Mouse (Mus musculus): Measurements from ENCODE around the gene Hsd17b11. TPM values are rescaled to one million over a fixed set of nuclear protein-coding genes. Genes with fewer than 3 reads are reported as not detected.
"Not testable (repeated sequence)": the region's sequence is repeated elsewhere in the genome, so short reads cannot be mapped to it uniquely, and the experiment has no call there.

The Hsd17b11 gene
- total RNA-seq, 4 experiments from 2014 or later = 77.7 to 87.8 (median 80.6) TPM

DNA sequence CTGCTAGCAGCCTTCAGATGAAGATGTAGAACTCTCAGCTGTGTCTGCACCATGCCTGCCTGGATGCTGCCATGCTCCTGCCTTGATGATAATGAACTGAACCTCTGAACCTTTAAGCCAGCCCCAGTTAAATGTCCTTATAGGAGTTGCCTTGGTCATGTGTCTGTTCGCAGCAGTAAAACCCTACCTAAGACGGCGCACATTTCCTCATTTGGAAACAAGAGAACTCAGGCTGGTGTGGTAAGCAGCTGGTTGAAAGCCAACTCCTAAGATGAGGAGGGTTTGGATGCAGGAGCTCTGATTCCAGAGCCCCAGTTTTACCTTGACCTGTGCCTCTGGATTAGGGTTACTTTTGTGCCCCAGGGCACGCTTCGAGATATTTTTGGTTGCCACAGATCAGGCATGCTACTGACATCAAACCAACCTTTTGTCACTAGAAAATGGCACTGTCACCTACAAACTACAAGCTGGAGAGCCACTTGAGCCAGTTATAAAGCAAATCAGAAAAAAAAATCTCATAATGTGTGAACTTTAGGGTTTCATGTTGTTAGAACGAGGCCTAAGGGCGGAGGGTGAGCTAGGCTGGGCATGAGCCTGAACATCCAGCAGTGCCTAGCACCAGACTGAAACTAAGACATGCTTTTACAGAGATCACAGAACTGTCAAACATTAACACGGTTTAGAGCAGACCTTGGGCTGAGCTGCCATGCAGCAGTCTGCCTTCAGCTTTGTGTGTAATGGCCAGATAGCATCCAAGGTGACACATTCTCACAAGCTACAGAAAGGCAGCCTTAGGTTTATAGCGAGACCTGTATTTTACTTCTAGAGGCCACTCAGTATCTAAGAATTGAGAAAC lies 40.8 kb downstream of the Hsd17b11 start:
- no peak for DNase-seq

DNA sequence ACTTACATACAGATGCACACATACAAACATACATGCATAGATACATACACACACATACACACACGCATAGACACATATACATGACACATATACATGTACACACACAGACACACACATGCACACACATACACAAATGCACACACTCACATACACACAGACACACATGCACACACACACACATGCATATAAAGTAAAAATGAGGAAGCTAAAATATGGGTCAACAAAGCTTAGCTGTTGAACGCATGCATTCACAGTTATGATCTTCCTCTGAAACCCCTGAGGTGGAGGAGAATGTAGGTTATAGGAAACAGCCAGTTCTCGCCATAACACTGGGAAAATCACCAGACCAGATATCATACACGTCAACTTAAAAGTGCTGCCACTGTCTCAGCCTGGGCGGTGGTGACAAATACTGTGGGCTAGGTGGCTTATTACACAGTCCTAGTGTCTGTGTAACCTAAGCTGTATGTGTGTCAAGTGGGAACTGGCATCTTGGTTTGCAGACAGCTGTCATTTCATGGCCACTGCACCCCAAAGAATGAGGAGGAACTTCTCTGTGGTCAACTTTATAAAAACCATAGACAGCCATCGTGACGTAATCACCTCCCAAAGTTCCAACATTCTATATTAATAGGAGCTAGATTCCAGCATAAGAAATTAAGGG lies 43.7 kb downstream of the Hsd17b11 start:
- no peak for DNase-seq

DNA sequence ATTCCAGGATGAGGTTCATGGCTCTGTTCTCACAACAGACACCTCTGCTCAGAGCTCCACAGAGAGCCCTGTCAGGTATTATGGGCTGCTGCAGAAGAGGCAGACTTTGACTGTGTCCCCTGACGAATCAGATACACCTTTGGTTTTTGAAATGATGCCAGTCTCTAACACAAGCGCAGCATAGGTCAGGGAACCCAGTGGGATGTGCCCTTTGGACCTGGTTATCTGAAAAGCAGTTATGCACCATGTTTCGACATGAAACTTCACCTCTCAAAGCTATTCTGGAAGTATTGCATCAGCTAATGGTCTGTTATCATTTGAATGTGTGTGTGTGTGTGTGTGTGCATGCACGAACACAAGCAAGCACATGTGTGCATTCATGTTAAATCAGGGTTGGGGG lies 44.4 kb downstream of the Hsd17b11 start, which contains the start of gene Hsd17b13:
Gene Hsd17b13, minus strand, starts transcription at position 114 of the 400 bp plus-strand sequence.
- no peak for DNase-seq

DNA sequence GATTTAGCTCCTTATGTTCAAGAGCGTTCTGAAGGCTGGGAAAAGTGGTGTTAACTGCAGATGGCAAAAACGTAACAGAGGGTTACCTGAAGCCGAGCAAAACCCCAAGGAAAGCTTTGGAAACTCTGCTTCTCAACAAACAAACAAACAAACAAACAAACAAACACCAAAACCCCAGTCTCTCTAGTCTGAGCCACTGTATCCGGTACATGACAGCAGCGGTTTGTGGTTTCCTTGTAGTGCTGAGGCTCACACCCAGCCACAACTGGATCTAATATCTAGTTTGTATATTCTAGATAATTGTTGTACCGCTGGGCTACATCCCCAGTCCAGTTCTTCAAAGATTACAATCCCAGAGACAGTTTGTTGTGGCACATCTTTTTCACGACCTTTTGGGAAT lies 46.0 kb downstream of the Hsd17b11 start:
- DNase-seq = no peak

DNA sequence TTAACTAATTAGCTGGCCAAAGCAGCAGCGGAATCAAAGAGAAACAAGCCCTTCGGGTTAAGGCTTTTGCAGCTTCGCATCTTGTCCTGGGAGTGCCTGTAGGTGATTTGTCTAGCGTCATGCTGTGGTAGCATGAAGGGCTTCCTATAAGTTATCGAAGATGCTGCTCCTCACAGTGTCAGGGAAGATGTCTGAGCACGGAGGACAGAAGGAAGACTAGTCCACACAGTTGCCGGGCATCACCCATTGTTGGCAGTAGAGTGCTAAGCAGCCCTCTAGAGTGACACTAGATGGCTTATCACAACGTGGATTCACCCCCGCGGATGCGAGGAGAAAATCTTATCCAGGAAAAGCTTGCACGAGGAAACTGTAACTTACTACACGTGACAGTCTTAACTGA lies 48.9 kb downstream of the Hsd17b11 start:
- no peak for DNase-seq

DNA sequence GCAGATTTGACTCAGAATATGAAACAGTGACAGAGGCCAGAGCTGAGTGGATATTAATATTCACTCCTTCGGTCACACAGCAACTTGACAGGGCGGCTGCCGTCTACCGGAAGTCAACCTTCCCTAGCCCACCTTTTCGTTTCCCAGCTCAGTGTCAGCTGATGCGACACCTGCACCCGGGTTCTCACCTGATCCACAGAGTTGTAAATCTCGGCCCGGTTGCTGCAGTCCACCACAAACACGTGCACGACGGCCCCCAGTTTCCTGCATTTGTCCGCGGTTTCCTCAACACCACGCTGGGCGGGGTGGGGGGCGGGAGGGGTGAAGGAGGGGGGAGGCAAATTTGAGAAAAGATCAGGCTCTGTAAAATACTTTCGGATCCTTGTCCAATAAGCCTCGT lies 49.3 kb downstream of the Hsd17b11 start:
- DNase-seq = no peak

DNA sequence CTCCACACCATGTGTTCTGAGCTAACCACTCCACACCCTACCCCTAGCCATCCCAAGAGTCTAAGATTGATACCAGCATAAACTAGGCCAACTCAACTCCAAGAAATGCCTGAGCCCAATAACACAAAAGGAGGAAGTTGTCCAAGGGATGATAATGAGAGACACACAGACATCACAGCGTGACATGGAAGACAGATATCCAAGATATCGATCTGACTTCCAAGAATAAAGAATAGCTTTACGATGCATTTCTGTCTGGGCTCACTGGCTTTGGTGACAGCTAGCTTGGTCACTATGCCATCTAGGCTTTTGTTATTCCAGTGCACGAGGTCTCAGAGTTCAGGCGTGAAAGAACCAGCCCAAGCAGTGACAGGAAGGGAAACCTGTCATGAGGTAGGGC lies 50.7 kb downstream of the Hsd17b11 start:
- no peak for DNase-seq

DNA sequence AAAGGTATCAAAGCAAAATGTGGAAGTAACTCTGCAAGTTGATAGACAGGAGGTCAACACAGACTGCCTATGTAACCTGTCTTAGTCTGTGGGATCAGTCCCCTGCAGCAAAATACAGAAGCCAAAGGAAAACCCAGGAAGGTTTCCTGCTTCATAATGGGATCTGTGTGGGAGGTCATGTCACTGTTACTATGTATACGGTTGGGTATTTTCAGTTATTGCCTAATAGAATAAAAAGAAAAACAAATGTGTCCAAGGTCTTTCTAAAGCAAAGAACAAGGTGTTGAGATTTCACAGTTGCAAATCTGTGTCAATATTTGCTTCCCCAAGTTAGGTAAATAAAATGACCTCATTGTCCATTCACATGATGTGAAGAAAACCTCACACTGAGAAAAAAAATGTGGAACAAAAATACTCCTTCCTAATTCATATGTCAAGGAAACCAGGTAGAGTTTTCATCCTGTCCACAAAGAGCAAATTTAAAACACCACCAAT lies 58.7 kb downstream of the Hsd17b11 start:
- no peak for DNase-seq

DNA sequence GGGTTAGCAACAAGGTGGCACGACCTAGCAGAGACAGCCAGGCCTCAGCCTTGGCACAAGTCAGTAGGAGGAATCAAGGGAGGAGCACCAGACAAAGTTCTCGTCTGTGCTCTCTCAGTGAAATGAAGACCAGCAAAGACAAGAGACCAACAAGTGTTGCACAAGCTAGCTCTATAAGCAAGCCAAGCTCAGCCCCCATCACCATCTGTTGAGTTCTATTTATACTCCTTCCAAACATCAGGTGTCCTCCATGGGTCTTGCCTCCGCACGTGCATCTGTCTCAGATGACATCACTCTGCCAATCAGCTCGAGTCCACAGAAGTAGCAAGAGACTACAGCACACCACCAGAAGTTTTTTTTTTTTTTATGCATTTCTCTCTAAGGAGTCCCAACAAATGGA lies 67.1 kb downstream of the Hsd17b11 start:
- no peak for DNase-seq

DNA sequence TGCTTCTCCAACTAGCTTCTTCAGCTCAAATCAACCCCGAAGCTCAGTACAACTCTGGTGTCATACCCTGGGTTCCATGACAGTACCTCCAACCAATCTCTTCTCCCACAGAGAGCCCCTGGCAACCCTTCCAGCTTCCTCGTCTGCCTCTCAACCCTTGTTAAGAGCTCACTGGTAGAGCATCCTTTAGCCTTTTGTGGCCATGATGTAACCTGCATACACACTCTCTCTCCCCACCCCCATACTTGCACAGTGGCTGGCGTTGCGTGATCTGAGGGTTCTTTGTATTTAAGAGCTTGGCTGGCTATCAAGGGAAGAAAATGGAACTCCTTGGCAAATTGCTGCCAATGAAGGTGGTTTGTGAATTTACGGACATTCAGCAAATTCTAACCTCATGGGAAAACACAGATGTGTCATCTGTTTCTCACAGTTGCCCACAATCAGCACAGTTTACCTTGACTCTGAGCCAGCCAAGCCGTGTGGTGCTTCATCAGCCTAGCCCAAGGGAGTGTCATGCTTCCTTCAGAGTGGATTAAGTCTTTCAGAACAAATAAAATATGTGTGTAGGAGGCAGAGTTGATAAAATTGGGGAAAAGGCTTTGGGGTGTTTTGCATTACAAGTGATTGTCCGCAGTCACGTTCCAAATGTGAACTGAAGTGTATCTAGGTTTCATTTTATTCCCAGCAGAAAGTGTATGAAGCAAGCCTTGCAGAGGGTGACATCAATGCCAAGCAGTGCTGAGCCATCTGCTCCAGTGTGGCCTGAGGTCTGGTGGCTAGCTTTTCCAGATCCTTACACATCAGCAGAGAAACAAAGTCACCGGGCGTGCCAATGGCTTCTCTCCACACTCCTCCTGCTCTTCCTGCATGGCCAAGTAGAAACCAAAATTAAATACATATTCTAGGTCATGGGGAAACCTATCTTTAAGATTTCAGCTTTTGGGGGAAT lies 68.3 kb downstream of the Hsd17b11 start:
- DNase-seq = no peak

DNA sequence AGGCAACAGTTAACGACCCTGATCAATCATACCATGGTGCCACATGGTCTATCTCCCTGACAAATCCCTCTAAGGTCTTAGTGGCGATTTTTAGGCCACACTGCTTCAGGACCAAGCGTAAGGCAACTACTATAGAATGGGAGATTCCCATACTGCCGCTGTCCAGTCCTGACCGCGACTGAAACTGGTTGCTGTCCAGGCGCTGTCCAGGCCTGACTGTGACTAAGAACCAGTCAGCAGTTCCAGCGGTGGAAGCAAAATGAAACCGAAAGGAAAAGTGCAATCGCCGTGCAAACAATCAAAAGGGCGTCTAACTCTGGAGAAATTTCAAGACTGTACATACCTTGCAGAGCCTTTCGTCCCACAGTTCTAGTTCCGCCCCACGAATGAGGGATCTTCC lies 71.6 kb downstream of the Hsd17b11 start:
- not testable (repeated sequence) for DNase-seq

DNA sequence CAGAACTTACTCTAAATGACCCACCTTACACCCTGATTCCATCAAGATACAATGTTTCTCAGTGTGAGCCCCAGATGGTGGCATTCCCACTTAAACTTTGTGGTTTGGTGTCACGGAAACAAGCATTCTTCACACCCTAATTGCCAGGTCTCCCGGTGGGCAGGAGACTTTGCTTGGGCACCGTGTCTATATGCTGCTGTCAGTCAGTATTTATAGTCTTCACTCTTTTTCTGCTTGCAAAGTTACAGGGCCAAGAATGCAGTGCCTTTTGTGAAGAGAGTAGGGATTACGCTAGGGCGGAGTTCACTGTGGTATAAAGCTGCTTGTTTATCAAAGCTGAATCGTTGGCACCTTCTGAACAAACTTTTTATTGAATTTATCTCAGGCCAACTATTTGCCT lies 78.5 kb downstream of the Hsd17b11 start:
- DNase-seq = no peak

DNA sequence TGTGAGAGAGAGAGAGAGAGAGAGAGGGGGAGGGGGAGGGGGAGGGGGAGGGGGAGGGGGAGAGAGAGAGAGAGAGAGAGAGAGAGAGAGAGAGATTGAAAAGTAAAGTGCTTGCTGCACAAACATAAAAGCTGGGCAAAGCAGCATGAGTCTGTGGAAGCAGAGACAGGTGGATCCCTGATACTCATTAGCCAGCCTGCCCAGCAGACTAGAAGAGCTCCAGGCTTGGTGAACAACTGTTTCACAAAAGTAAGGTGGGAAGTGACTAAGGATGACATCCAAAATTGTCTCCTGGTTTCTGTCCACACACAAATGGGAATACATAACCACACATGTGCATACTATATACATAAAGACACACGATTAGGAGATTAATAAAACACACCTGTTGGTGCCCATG lies 81.9 kb downstream of the Hsd17b11 start:
- DNase-seq = no peak

Small RNA genes within 50 kb of the gene (microRNA-seq; reads per million reads assigned to microRNA genes)
- 0 reads per million in 2 experiments for gene Mir5619

Other genes with a start within 250 kb of the Hsd17b11 start
- gene Klhl8, start 110.7 kb downstream of the Hsd17b11 start, total RNA-seq (2022) = 10 to 100 TPM; 17.8 to 22.4 (median 20.5) TPM
- gene Hsd17b13, start 44.5 kb downstream of the Hsd17b11 start, total RNA-seq (2022) = not detected
- gene Nudt9, start 24.4 kb upstream of the Hsd17b11 start, total RNA-seq (2022) = 10 to 100 TPM; 50.5 to 60.0 (median 58.2) TPM
- gene Gm17660, start 55.7 kb upstream of the Hsd17b11 start, total RNA-seq (2022) = not detected
- gene Sparcl1, start 91.8 kb upstream of the Hsd17b11 start, total RNA-seq (2022) = 10 to 100 TPM; 33.3 to 48.7 (median 41.3) TPM
- not detected for gene Dspp, start 148.8 kb upstream of the Hsd17b11 start, total RNA-seq (2022)
- under 1 TPM in 2 of 4 experiments, not detected in 2; 0.10 to 0.12 TPM for gene Dmp1, start 180.7 kb upstream of the Hsd17b11 start, total RNA-seq (2022)

Data from adrenal gland, adult 8-10 months (tissue).